9 mouse cellular contexts compared by ENCODE assay signal in the genomic region with DNA sequence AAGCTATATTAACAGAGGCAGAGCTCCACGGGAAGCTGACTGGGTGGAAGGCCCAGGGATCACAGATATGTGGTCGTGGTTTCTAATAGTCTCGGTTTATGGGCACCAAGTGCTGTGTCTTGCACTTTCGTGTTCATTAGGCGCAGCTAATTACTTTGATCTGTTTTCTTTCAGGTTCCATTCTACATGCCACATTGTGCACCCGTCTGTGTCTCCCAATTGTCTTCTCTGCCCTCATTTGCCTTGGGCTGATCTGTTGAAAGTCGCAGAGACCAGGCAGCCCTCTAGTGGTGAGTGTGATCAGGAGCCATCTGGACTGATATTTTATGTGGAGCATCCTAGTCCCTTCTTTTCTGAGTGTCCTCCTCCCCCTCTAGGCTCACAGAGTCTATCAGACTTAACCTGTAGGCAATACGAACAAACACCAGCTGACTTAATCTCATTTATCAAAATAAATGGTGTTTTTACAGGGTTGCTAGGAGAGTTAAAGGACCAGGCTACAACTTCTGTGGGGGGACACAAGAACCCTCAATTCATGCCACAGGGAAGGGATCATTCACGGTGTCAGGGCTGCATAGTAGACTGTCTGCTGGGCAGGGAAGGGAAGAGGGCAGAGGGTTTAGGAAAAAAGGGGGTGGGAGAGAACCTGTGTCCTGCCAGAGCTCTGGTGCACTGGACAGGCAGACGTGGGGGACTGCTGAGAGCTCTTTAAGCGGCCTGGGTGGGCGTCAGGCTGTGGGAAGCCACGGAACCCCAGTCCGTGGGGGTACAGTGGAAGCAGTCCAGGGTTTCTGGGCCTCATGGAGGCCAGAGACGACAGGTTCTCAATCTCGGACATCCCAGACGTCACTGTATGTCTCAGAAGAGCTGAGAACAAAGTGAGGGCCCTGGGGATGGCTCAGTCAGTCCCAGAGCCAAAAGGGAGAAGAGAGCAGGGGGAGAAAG. TPM values are rescaled to one million over a fixed set of nuclear protein-coding genes. Genes with fewer than 3 reads are reported as not detected.
DNase-seq lines count a peak whose midpoint lies in the region; ATAC-seq and TF ChIP-seq lines count a peak whose summit lies in the region.
"Had no signal": no experiment of that assay in that cellular context is flagged by ENCODE, and none has a peak within 500 bp of the region (broad histone marks: within the 10 kb centered on the region; RNA-seq: fewer than 3 reads in every experiment).

No protein-coding gene starts in this region.

- no peaks in the 10 kb centered on the region for H3K9me3 ChIP-seq in kidney, embryonic 15.5 days (replicated peaks)
- H3K9me3 ChIP-seq in ES-Bruce4 (replicated peaks; ENCODE audit: control insufficient read depth, insufficient read depth, low read length, poor library complexity, severe bottlenecking), result no peaks in the 10 kb centered on the region
- H3K9me3 ChIP-seq in midbrain, embryonic 13.5 days, result no peaks in the 10 kb centered on the region

- no peak overlapping the region for H3K4me3 ChIP-seq in kidney, embryonic 15.5 days (replicated peaks)
- no peak overlapping the region for H3K4me3 ChIP-seq in ES-Bruce4 (ENCODE audit: low read depth, low read length)
- no peak overlapping the region for H3K4me3 ChIP-seq in midbrain, embryonic 13.5 days (replicated peaks)

- no peak for TF ChIP-seq EP300 in ES-Bruce4 (IDR thresholded peaks at IDR 0.05; ENCODE audit: insufficient read depth, low read depth, low read length)

- H3K36me3 ChIP-seq in kidney, embryonic 15.5 days, result no peaks in the 10 kb centered on the region
- no peaks in the 10 kb centered on the region for H3K36me3 ChIP-seq in ES-Bruce4 (ENCODE audit: control insufficient read depth, insufficient read depth, low read length, poor library complexity, severe bottlenecking)
- H3K36me3 ChIP-seq in midbrain, embryonic 13.5 days, result no peaks in the 10 kb centered on the region

- H3K27ac ChIP-seq in kidney, embryonic 15.5 days, result no peak overlapping the region
- H3K27ac ChIP-seq in ES-Bruce4 (ENCODE audit: insufficient read depth, low read length), result no peak overlapping the region
- no peak overlapping the region for H3K27ac ChIP-seq in midbrain, embryonic 13.5 days

- no peak overlapping the region for H3K9ac ChIP-seq in kidney, embryonic 15.5 days
- no peak overlapping the region for H3K9ac ChIP-seq in ES-Bruce4 (ENCODE audit: low read depth, poor library complexity, severe bottlenecking)
- H3K9ac ChIP-seq in midbrain, embryonic 13.5 days (replicated peaks), result no peak overlapping the region

- no peak overlapping the region for H3K4me2 ChIP-seq in kidney, embryonic 15.5 days
- H3K4me2 ChIP-seq in midbrain, embryonic 13.5 days (replicated peaks), result no peak overlapping the region

- 0 out of 2 replicates have a peak, but pooled peaks cover 3% of the 10 kb centered on the region for H3K4me1 ChIP-seq in kidney, embryonic 15.5 days
- H3K4me1 ChIP-seq in ES-Bruce4 (ENCODE audit: control insufficient read depth, insufficient read depth, low read length), result no peaks in the 10 kb centered on the region
- 0 out of 2 replicates have a peak, but pooled peaks cover 2% of the 10 kb centered on the region for H3K4me1 ChIP-seq in midbrain, embryonic 13.5 days (replicated peaks)

- peak; percentile 17 for DNase-seq in kidney, adult 11 months
- DNase-seq in cerebellum, postnatal 10 days, result peak; percentile 77 to 82
- DNase-seq in gastrocnemius, postnatal 25 days, result peak; percentile 45
- peak; percentile 45 to 63 for DNase-seq in kidney, postnatal 25 days
- peak; percentile 54 for DNase-seq in testis, postnatal 10 days (ENCODE audit: low spot score)

- WGBS in kidney, embryonic 15.5 days, result 64% methylated on average over 17 of the region's 17 CpGs
- WGBS in midbrain, embryonic 13.5 days, result 63% methylated on average over 17 of the region's 17 CpGs

- peak; percentile 74 for TF ChIP-seq CTCF in ES-Bruce4 (IDR thresholded peaks at IDR 0.05; ENCODE audit: low read depth, low read length)

- TF ChIP-seq POLR2A in ES-Bruce4 (IDR thresholded peaks at IDR 0.05; ENCODE audit: insufficient read depth, low read length), result no peak

- no peak for ATAC-seq in kidney, embryonic 15.5 days (replicated peaks; ENCODE audit: low FRiP score)
- peak; percentile 67 for ATAC-seq in midbrain, embryonic 13.5 days

- H3K27me3 ChIP-seq in kidney, embryonic 15.5 days, result no peaks in the 10 kb centered on the region
- no peaks in the 10 kb centered on the region for H3K27me3 ChIP-seq in ES-Bruce4 (ENCODE audit: control insufficient read depth, insufficient read depth, low read length, poor library complexity, severe bottlenecking)
- H3K27me3 ChIP-seq in midbrain, embryonic 13.5 days, result no peaks in the 10 kb centered on the region

RNA-seq across cellular contexts. Expression of a gene that starts 18.2 kb away (rescaled TPM):
- not detected in 2 replicates for polyA plus RNA-seq in kidney, embryonic 15.5 days (2015; fragmentation: Nextera tagmentation; extraction: Ambion mirVana)
- polyA plus RNA-seq in ES-Bruce4 (2011; ENCODE audit: insufficient read depth, insufficient read length, low read depth, missing spikeins), result not detected in 2 replicates
- total RNA-seq in gastrocnemius, postnatal 25 days (2021), result not detected
- polyA plus RNA-seq in midbrain, embryonic 13.5 days (2015; fragmentation: Nextera tagmentation; extraction: Ambion mirVana), result not detected in 2 replicates
- polyA plus RNA-seq: intestine, embryonic 14.5 days had no signal

Comparison
In these comparisons a context has a peak if more than half of its experiments do, and no peak if none do; other contexts are left out.
1. DNase-seq: peak in every context shown above with its lines; median percentile 80 in cerebellum, postnatal 10 days; 54 in kidney, postnatal 25 days; 54 in testis, postnatal 10 days; 45 in gastrocnemius, postnatal 25 days; 17 in kidney, adult 11 months.